In the genomic region with DNA sequence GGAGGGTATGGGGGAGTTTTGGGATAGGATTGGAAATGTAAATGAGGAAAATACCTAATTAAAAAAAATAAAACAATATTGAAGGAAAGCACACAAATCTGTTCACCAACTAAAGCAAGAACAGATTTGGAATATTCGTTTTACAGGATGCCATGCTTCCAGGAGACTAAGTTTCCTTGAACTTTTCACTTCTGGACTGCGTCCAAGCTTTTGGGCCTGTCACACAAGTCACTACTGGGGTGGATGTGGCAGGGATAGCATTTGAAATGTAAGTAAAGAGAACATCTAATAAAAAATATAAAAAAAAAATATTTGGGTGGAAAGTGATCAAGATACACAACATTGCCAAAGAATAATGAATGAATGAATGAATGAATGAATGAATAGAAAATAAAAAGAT, we compare ENCODE assay signal across 26 mouse cellular contexts.
DNase-seq lines count a peak whose midpoint lies in the region; ATAC-seq lines count a peak whose summit lies in the region.
"Had no signal": no experiment of that assay in that cellular context is flagged by ENCODE, and none has a peak within 500 bp of the region (broad histone marks: within the 10 kb centered on the region; RNA-seq: fewer than 3 reads in every experiment).

No protein-coding gene starts in this region.

- H3K27me3 ChIP-seq in forebrain, embryonic 13.5 days: no peaks in the 10 kb centered on the region
- H3K27me3 ChIP-seq: embryonic facial prominence, embryonic 12.5 days; embryonic facial prominence, embryonic 15.5 days; forebrain, embryonic 15.5 days; heart, embryonic 13.5 days had no signal

- peak; percentile 30 to 69 for DNase-seq in adrenal gland, adult (ENCODE audit: inconsistent age in 2 of 2, low spot score in 1 of 2)
- no peak for DNase-seq in adrenal gland, adult 8-10 months
- peak; percentile 1 for DNase-seq in kidney, postnatal 14 days
- DNase-seq in kidney, postnatal 10 days: no peak
- peak; percentile 30 for DNase-seq in adipocyte (ENCODE audit: low spot score)
- DNase-seq in adrenal gland, postnatal 36 days: peak; percentile 13 to 52
- DNase-seq: cerebellum, adult 11 months; cerebellum, adult 2 months; cerebellum, adult 9-11 months; cerebellum, postnatal 25 days; gastrocnemius, postnatal 10 days; gastrocnemius, postnatal 36 days; heart, adult 2 months; heart, postnatal 14 days; heart, postnatal 4 days had no signal

- ATAC-seq in forebrain, embryonic 13.5 days: no peak
- ATAC-seq: activated CD4-positive, CD25-positive, alpha-beta regulatory T cell, adult 4 months; forebrain, embryonic 15.5 days; hindbrain, postnatal 0 days; inflammation-experienced regulatory T-cells, adult 6 months; intestine, embryonic 16.5 days had no signal

- H3K36me3 ChIP-seq in forebrain, embryonic 13.5 days (ENCODE audit: poor library complexity, severe bottlenecking): no peaks in the 10 kb centered on the region
- H3K36me3 ChIP-seq: embryonic facial prominence, embryonic 12.5 days; embryonic facial prominence, embryonic 15.5 days; forebrain, embryonic 15.5 days; heart, embryonic 10.5 days; heart, embryonic 13.5 days had no signal

- H3K4me3 ChIP-seq in forebrain, embryonic 13.5 days: no peak overlapping the region
- H3K4me3 ChIP-seq: embryonic facial prominence, embryonic 12.5 days; embryonic facial prominence, embryonic 15.5 days; forebrain, embryonic 15.5 days; heart, adult 2 months; heart, embryonic 10.5 days; heart, embryonic 13.5 days had no signal

- H3K4me2 ChIP-seq in forebrain, embryonic 13.5 days: no peak overlapping the region
- H3K4me2 ChIP-seq: embryonic facial prominence, embryonic 12.5 days; embryonic facial prominence, embryonic 15.5 days; forebrain, embryonic 15.5 days; heart, embryonic 13.5 days; hindbrain, embryonic 14.5 days had no signal

- H3K9me3 ChIP-seq in forebrain, embryonic 13.5 days (replicated peaks): no peaks in the 10 kb centered on the region
- H3K9me3 ChIP-seq: embryonic facial prominence, embryonic 12.5 days; embryonic facial prominence, embryonic 15.5 days; forebrain, embryonic 15.5 days; heart, embryonic 10.5 days; heart, embryonic 13.5 days had no signal

- no peak overlapping the region for H3K9ac ChIP-seq in forebrain, embryonic 13.5 days
- H3K9ac ChIP-seq: embryonic facial prominence, embryonic 12.5 days; embryonic facial prominence, embryonic 15.5 days; forebrain, embryonic 15.5 days; heart, embryonic 13.5 days; hindbrain, embryonic 14.5 days had no signal

- 69% methylated on average over 2 of the region's 2 CpGs for WGBS in forebrain, embryonic 13.5 days

- H3K27ac ChIP-seq in forebrain, embryonic 13.5 days: no peak overlapping the region
- H3K27ac ChIP-seq: embryonic facial prominence, embryonic 12.5 days; embryonic facial prominence, embryonic 15.5 days; forebrain, embryonic 15.5 days; heart, adult 2 months; heart, embryonic 10.5 days; heart, embryonic 13.5 days; hindbrain, embryonic 14.5 days; hindbrain, postnatal 0 days had no signal

- H3K4me1 ChIP-seq in forebrain, embryonic 13.5 days: no peaks in the 10 kb centered on the region
- H3K4me1 ChIP-seq: embryonic facial prominence, embryonic 12.5 days; embryonic facial prominence, embryonic 15.5 days; forebrain, embryonic 15.5 days; heart, embryonic 10.5 days; heart, embryonic 13.5 days had no signal

Comparison
In these comparisons a context has a peak if more than half of its experiments do, and no peak if none do; other contexts are left out.
1. DNase-seq: peak in adrenal gland, adult (2 of 2), kidney, postnatal 14 days (single experiment), adipocyte (single experiment) and adrenal gland, postnatal 36 days (2 of 2); none in adrenal gland, adult 8-10 months (single experiment) and kidney, postnatal 10 days (single experiment).